8 mouse cellular contexts compared by ENCODE assay signal in the genomic region with DNA sequence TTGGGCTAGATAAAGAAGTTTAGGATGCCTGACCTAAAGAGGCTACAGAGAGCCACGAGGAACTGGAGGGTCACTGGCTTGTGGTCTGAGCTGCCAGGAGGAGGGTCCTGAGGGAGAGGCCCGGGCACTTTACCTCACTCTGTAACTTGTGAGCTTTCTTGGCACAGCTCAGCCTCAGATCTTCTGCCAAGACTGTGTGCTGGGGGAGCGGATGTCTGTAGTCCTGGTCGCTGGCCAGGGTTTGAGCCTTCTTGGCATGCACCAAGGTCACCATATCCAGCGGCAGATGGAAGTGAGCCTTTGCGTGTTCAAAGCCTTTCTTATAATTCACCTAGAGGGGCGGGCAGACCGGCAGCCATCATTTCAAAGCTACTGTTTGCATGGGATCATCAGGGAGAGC. TPM values are rescaled to one million over a fixed set of nuclear protein-coding genes. Genes with fewer than 3 reads are reported as not detected.
DNase-seq lines count a peak whose midpoint lies in the region; ATAC-seq and TF ChIP-seq lines count a peak whose summit lies in the region.
"Had no signal": no experiment of that assay in that cellular context is flagged by ENCODE, and none has a peak within 500 bp of the region (broad histone marks: within the 10 kb centered on the region; RNA-seq: fewer than 3 reads in every experiment).

No protein-coding gene starts in this region.

- peaks cover 7% of the 10 kb centered on the region; the same call in 1 of the 2 replicates for H3K4me1 ChIP-seq in limb, embryonic 14.5 days (ENCODE audit: control insufficient read depth, insufficient read depth, low read length)
- H3K4me1 ChIP-seq in limb, embryonic 10.5 days = peaks cover 22% of the 10 kb centered on the region
- no peaks in the 10 kb centered on the region for H3K4me1 ChIP-seq in stomach, postnatal 0 days (replicated peaks; ENCODE audit: control insufficient read depth, insufficient read depth)
- H3K4me1 ChIP-seq in liver, embryonic 12.5 days = no peaks in the 10 kb centered on the region

- no peak overlapping the region for H3K4me2 ChIP-seq in limb, embryonic 14.5 days (replicated peaks; ENCODE audit: low read depth, low read length, severe bottlenecking)
- no peak overlapping the region for H3K4me2 ChIP-seq in stomach, postnatal 0 days (replicated peaks; ENCODE audit: low read depth)
- H3K4me2 ChIP-seq in liver, embryonic 12.5 days = no peak overlapping the region

- TF ChIP-seq POLR2A in limb, embryonic 14.5 days (IDR thresholded peaks at IDR 0.05; ENCODE audit: borderline replicate concordance, extremely low read depth, insufficient read depth, insufficient read length) = no peak
- TF ChIP-seq POLR2A in brain, embryonic 14.5 days (IDR thresholded peaks at IDR 0.05; ENCODE audit: borderline replicate concordance, extremely low read depth, insufficient read depth, insufficient read length, poor library complexity, severe bottlenecking) = no peak

- H3K9me3 ChIP-seq in limb, embryonic 14.5 days (ENCODE audit: control insufficient read depth, low read length) = no peaks in the 10 kb centered on the region
- no peaks in the 10 kb centered on the region for H3K9me3 ChIP-seq in limb, embryonic 10.5 days (replicated peaks)
- no peaks in the 10 kb centered on the region for H3K9me3 ChIP-seq in stomach, postnatal 0 days (ENCODE audit: control insufficient read depth, low read length)
- no peaks in the 10 kb centered on the region for H3K9me3 ChIP-seq in liver, embryonic 12.5 days (replicated peaks)

- no peaks in the 10 kb centered on the region for H3K27me3 ChIP-seq in limb, embryonic 14.5 days (ENCODE audit: control insufficient read depth, insufficient read depth, low read length)
- peaks cover 9% of the 10 kb centered on the region; the same call in 1 of the 2 replicates for H3K27me3 ChIP-seq in limb, embryonic 10.5 days (ENCODE audit: low read depth, poor library complexity, severe bottlenecking)
- no peaks in the 10 kb centered on the region for H3K27me3 ChIP-seq in stomach, postnatal 0 days (ENCODE audit: control insufficient read depth, insufficient read depth, low read length)
- peaks cover 10% of the 10 kb centered on the region for H3K27me3 ChIP-seq in liver, embryonic 12.5 days (replicated peaks)

- TF ChIP-seq CTCF in brain, embryonic 14.5 days (IDR thresholded peaks at IDR 0.05; ENCODE audit: borderline replicate concordance, extremely low read depth, insufficient read depth, insufficient read length) = no peak
- no peak for TF ChIP-seq CTCF in stomach, postnatal 0 days (IDR thresholded peaks at IDR 0.05; ENCODE audit: low read depth)

- H3K4me3 ChIP-seq in limb, embryonic 14.5 days (replicated peaks; ENCODE audit: low read length) = no peak overlapping the region
- no peak overlapping the region for H3K4me3 ChIP-seq in limb, embryonic 10.5 days
- H3K4me3 ChIP-seq in stomach, postnatal 0 days (ENCODE audit: low read depth, low read length) = no peak overlapping the region
- H3K4me3 ChIP-seq in liver, embryonic 12.5 days = no peak overlapping the region

- DNase-seq in limb, embryonic 14.5 days (ENCODE audit: low spot score) = peak; percentile 51
- no peak for DNase-seq in limb, embryonic 10.5 days (ENCODE audit: low spot score)
- DNase-seq in brain, embryonic 14.5 days (ENCODE audit: low read depth) = peak; percentile 82
- DNase-seq in heart, adult 8-10 months (ENCODE audit: low spot score) = peak; percentile 54
- DNase-seq in ovary, adult 18-20 months (ENCODE audit: low spot score) = peak; percentile 82
- no peak for DNase-seq in stomach, postnatal 0 days (ENCODE audit: low spot score)

- no peak overlapping the region for H3K27ac ChIP-seq in limb, embryonic 14.5 days (replicated peaks; ENCODE audit: low read depth, low read length)
- no peak overlapping the region for H3K27ac ChIP-seq in limb, embryonic 10.5 days
- no peak overlapping the region for H3K27ac ChIP-seq in stomach, postnatal 0 days (replicated peaks)
- H3K27ac ChIP-seq in liver, embryonic 12.5 days = no peak overlapping the region

- 70% methylated on average over 8 of the region's 8 CpGs for WGBS in limb, embryonic 14.5 days
- 88% methylated on average over 8 of the region's 8 CpGs for WGBS in limb, embryonic 10.5 days
- 57% methylated on average over 8 of the region's 8 CpGs for WGBS in stomach, postnatal 0 days
- 73% methylated on average over 8 of the region's 8 CpGs for WGBS in liver, embryonic 12.5 days (ENCODE audit: insufficient replicate concordance)

- no peak for ATAC-seq in limb, embryonic 14.5 days (ENCODE audit: low FRiP score, low read depth)
- no peak for ATAC-seq in stomach, postnatal 0 days (ENCODE audit: low FRiP score, low TSS enrichment)
- no peak for ATAC-seq in liver, embryonic 12.5 days

- TF ChIP-seq EP300 in stomach, postnatal 0 days (optimal IDR thresholded peaks at IDR 0.05) = no peak

- no peaks in the 10 kb centered on the region for H3K36me3 ChIP-seq in limb, embryonic 14.5 days (ENCODE audit: control insufficient read depth, insufficient read depth, low read length)
- H3K36me3 ChIP-seq in limb, embryonic 10.5 days = no peaks in the 10 kb centered on the region
- no peaks in the 10 kb centered on the region for H3K36me3 ChIP-seq in stomach, postnatal 0 days (ENCODE audit: control insufficient read depth, insufficient read depth, low read length)
- H3K36me3 ChIP-seq in liver, embryonic 12.5 days = no peaks in the 10 kb centered on the region

- H3K9ac ChIP-seq in limb, embryonic 14.5 days (ENCODE audit: low read depth, low read length, severe bottlenecking) = no peak overlapping the region
- H3K9ac ChIP-seq in stomach, postnatal 0 days (ENCODE audit: low read length) = no peak overlapping the region
- no peak overlapping the region for H3K9ac ChIP-seq in liver, embryonic 12.5 days

RNA-seq across cellular contexts. Expression of a gene that starts 47.8 kb away (rescaled TPM):
- polyA plus RNA-seq in limb, embryonic 14.5 days (2012; rRNA removed) = 2.3 and 2.8 TPM in 2 replicates
- polyA plus RNA-seq in limb, embryonic 14.5 days (2014; fragmentation: Nextera tagmentation; extraction: Ambion mirVana) = 1.6 and 2.1 TPM in 2 replicates
- polyA plus RNA-seq in limb, embryonic 10.5 days (2016; fragmentation: Nextera tagmentation; extraction: Ambion mirVana) = 0.09 TPM in 1 of 2 replicates, not detected in the other
- polyA plus RNA-seq in brain, embryonic 14.5 days (2012; rRNA removed) = 0.38 and 0.42 TPM in 2 replicates
- 100 to 1,000 TPM; 392 to 561 (median 511) TPM for total RNA-seq in heart, adult 8-10 months (2022)
- polyA plus RNA-seq in stomach, postnatal 0 days (2015; fragmentation: Nextera tagmentation; extraction: Ambion mirVana) = 0.33 and 0.41 TPM in 2 replicates
- 0.10 and 0.13 TPM in 2 replicates for polyA plus RNA-seq in liver, embryonic 12.5 days (2016; fragmentation: Nextera tagmentation; extraction: Ambion mirVana)

RNA-seq across cellular contexts. Expression of a gene that starts 54.9 kb away (rescaled TPM):
- 18.6 and 21.6 TPM in 2 replicates for polyA plus RNA-seq in limb, embryonic 14.5 days (2012; rRNA removed)
- polyA plus RNA-seq in limb, embryonic 14.5 days (2014; fragmentation: Nextera tagmentation; extraction: Ambion mirVana) = 23.7 and 25.1 TPM in 2 replicates
- 19.3 and 24.5 TPM in 2 replicates for polyA plus RNA-seq in limb, embryonic 10.5 days (2016; fragmentation: Nextera tagmentation; extraction: Ambion mirVana)
- 9.7 and 12.4 TPM in 2 replicates for polyA plus RNA-seq in brain, embryonic 14.5 days (2012; rRNA removed)
- total RNA-seq in heart, adult 8-10 months (2022) = 10 to 100 TPM; 11.0 to 13.7 (median 12.3) TPM
- 17.9 and 20.8 TPM in 2 replicates for polyA plus RNA-seq in stomach, postnatal 0 days (2015; fragmentation: Nextera tagmentation; extraction: Ambion mirVana)
- 16.8 and 17.6 TPM in 2 replicates for polyA plus RNA-seq in liver, embryonic 12.5 days (2016; fragmentation: Nextera tagmentation; extraction: Ambion mirVana)

RNA-seq across cellular contexts. Expression of a gene that starts 55.1 kb away (rescaled TPM):
- 0.63 TPM in 1 of 2 replicates, not detected in the other for polyA plus RNA-seq in limb, embryonic 14.5 days (2012; rRNA removed)
- 0.10 TPM in 1 of 2 replicates, not detected in the other for polyA plus RNA-seq in limb, embryonic 14.5 days (2014; fragmentation: Nextera tagmentation; extraction: Ambion mirVana)
- polyA plus RNA-seq in limb, embryonic 10.5 days (2016; fragmentation: Nextera tagmentation; extraction: Ambion mirVana) = 0.46 TPM in 1 of 2 replicates, not detected in the other
- polyA plus RNA-seq in brain, embryonic 14.5 days (2012; rRNA removed) = 0.13 TPM in 1 of 2 replicates, not detected in the other
- not detected for total RNA-seq in heart, adult 8-10 months (2022)
- 28.9 and 29.1 TPM in 2 replicates for polyA plus RNA-seq in stomach, postnatal 0 days (2015; fragmentation: Nextera tagmentation; extraction: Ambion mirVana)
- polyA plus RNA-seq in liver, embryonic 12.5 days (2016; fragmentation: Nextera tagmentation; extraction: Ambion mirVana) = 40.8 and 42.9 TPM in 2 replicates
- total RNA-seq: layer of hippocampus, postnatal 14 days had no signal

Comparison
In these comparisons a context has a peak if more than half of its experiments do, and no peak if none do; other contexts are left out.
1. DNase-seq: peak in limb, embryonic 14.5 days (single experiment), brain, embryonic 14.5 days (single experiment), heart, adult 8-10 months (single experiment) and ovary, adult 18-20 months (single experiment); none in limb, embryonic 10.5 days (single experiment) and stomach, postnatal 0 days (single experiment).
2. RNA of a gene that starts 55.1 kb away (polyA plus RNA-seq): 40.8 to 42.9 TPM in liver, embryonic 12.5 days and 28.9 to 29.1 TPM in stomach, postnatal 0 days; 0.46 TPM in limb, embryonic 10.5 days, 0.10 to 0.63 TPM in limb, embryonic 14.5 days and 0.13 TPM in brain, embryonic 14.5 days; every median in the first group is over 10 times any median in the second.